ENCODE assay signal across 17 mouse cellular contexts in genomic region chr19:22572849-22573248, GRCm38 (mm10).
DNase-seq lines count a peak whose midpoint lies in the region; ATAC-seq lines count a peak whose summit lies in the region.
"Had no signal": no experiment of that assay in that cellular context is flagged by ENCODE, and none has a peak within 500 bp of the region (broad histone marks: within the 10 kb centered on the region; RNA-seq: fewer than 3 reads in every experiment).

No protein-coding gene starts in this region.

- peak; percentile 67 for ATAC-seq in frontal cortex, adult (ENCODE audit: low TSS enrichment)
- ATAC-seq: activated CD4-positive, CD25-positive, alpha-beta regulatory T cell, adult 4 months; forebrain, embryonic 13.5 days; forebrain, embryonic 16.5 days had no signal

- no peak for DNase-seq in frontal cortex, postnatal 14 days (ENCODE audit: low spot score in 2 of 2)
- peak; percentile 38 for DNase-seq in layer of hippocampus, adult 9-11 months
- no peak for DNase-seq in layer of hippocampus, adult 9-10 months (ENCODE audit: low spot score)
- DNase-seq in right cerebral cortex, adult 2 months (ENCODE audit: low spot score in 2 of 2): peak; percentile 13 to 22
- DNase-seq in right cerebral cortex, postnatal 14 days: no peak
- DNase-seq: adrenal gland, adult 8-10 months; adrenal gland, postnatal 25 days; cerebellum, adult 9-10 months; cerebellum, postnatal 14 days; gastrocnemius, postnatal 25 days; heart, adult 18-20 months; heart, postnatal 10 days; heart, postnatal 36 days had no signal

Comparison
In these comparisons a context has a peak if more than half of its experiments do, and no peak if none do; other contexts are left out.
1. DNase-seq: peak in layer of hippocampus, adult 9-11 months (single experiment) and right cerebral cortex, adult 2 months (2 of 2); none in frontal cortex, postnatal 14 days (0 of 2), layer of hippocampus, adult 9-10 months (single experiment) and right cerebral cortex, postnatal 14 days (single experiment).